Mouse (Mus musculus) layer of hippocampus, postnatal 10 days (tissue): ENCODE measurements around the gene Tbxas1. TPM values are rescaled to one million over a fixed set of nuclear protein-coding genes. Genes with fewer than 3 reads are reported as not detected.

ENCODE experiments used
- DNase-seq, 2 experiments: peaks; one replicate each; pipeline ENCODE4 v3.0.0; 2021; ENCODE audit warnings: low spot score in 2 of 2
- total RNA-seq, 2 experiments: library from RNA; stranded (reverse); gene quantifications; 2 replicates each; pipeline ENCODE4 v1.2.3; 2021

Gene Tbxas1
- total RNA-seq, 2 experiments from 2014 or later = 2.0 to 3.6 TPM

- no peak for DNase-seq
Observed at GRCm38 (mm10) chr6:38892017-38892416, 16.8 kb downstream of the Tbxas1 start.

DNA sequence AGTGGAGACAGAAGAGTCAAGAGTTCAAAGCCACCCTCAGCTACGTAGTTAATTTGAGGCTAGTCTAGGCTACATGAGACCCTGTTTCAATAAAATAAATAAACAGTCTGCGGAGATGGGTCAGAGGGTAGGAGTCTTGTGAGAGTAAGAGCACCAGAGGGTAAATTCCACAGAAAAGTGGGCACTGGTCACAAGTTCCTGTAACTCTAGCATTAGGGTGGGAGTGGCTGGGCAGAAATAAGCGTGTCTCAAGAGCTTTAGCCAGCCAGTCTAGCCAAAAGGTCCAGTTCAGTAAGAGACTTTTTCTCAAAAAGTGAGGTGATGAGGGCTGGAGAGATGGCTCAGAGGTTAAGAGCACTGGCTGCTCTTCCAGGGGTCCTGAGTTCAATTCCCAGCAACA lies 18.4 kb downstream of the Tbxas1 start:
- DNase-seq = no peak

DNA sequence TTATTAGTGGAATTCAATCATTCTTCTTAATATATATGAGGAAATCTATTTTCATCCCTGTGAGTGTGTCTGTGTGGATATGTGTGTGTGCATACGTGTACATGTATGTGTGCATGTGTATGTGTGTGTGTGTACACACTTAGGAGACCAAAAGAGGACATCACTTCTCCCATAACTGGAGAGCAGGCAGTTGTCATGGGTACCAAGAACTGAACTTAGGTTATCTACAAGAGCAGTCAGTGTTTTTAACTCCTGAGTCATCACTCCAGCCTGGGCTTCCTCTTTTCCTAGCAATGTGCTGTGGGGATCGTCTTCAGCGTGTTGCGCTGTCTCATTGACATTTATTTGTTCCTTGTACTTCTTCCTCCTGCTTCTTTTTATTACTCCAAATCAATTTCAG lies 24.9 kb downstream of the Tbxas1 start:
- DNase-seq = no peak

- DNase-seq = no peak
Observed at GRCm38 (mm10) chr6:38900479-38901126, 25.4 kb downstream of the Tbxas1 start.

GRCm38 (mm10) chr6:38901152-38901551 lies 25.9 kb downstream of the Tbxas1 start:
- no peak for DNase-seq

DNA sequence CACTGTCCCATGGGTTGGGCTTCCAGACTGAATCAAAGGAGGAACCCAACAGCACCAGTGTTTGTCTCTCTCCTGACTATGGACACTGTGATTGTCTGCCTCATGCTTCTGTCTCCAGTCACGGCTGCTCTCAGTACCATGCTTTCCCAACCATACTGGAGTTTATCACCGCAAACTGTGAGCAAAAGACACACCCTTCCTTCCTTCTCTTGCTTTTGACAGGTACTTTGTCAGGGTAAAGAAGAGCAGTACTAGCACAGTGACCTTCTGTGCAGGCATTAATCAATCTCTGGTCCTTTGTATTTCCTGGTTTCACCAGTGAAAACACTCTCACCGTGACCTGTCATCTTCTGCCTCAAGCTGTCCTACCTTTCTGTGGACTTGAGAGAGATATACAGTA lies 26.4 kb downstream of the Tbxas1 start:
- no peak for DNase-seq

GRCm38 (mm10) chr6:38902820-38903439 lies 27.7 kb downstream of the Tbxas1 start:
- DNase-seq = no peak

GRCm38 (mm10) chr6:38906005-38906404 lies 30.8 kb downstream of the Tbxas1 start:
- DNase-seq = no peak

DNA sequence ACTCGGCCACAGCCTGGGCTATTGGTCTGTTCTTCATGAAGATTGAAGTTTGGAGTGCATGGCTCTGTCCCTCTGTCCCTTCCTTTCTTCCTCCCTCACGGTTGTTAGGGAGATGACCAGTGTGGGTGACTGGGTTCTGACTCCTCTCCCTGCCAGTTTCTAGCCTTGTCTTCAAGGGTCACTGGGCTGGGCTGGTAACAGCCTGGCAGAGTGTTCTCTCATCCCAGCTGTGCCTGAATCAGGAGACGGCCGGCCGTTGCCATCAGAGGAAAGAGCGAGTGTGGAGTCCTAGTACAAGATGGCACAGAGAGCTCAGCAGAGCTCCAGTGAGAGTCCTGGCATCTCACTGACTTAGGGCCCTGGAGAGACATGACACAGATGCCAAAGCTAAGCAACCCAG lies 33.2 kb downstream of the Tbxas1 start:
- no peak for DNase-seq

DNA sequence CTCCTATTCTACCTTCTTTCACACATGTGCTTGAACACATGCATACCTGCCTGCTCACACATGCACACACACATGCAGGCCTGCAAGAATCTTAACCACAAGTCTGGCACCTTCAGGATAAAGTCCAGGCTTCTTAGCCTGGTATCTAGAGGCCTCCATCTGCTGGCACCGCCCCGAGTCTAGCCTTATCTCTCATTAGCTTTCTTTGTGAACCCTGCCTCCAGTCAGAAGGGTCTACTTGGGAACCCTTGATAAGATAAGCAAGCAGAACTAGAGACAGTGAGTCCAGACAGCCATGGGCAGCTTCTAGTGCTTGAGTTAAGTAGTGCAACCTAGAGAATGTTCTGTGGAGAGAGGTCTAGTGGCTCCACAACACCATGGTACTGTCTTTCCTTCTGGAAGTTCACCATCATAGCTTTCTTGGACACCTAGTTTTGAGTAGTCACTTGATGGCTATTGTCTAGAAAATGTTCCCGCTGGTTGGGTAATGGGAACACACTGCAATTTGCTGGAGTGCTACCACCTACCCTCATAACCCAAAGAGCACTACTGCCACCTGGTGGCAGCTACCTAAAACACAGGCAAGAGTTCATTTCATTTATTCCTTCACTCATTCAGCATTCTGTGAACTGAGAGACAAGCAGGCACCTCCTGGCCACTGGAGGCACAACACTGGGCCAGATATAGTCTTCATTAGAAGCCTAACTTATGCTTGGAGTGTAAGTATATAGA lies 35.8 kb downstream of the Tbxas1 start:
- DNase-seq = peak; percentile 34 to 45

- no peak for DNase-seq
Observed at GRCm38 (mm10) chr6:38912121-38912660, 37.0 kb downstream of the Tbxas1 start.

DNA sequence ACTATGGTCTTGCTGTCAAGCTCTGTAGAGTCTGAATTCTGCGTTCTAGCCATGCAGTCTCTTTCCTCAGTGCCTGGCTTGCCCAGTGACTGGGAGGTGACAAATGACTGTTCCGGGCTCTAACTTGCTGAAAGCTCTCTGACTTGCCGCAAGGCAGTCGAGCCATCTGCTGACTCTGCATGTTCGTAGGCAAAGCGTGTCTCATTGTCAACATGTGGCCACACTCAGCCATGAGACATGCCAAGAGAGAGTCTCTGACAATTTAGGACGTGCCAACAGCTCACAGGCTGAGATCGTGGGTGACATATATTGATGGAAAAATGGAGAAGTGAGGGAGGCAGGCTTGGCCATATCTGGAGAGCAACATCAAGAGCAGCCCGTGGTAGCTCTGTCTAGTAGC lies 37.6 kb downstream of the Tbxas1 start:
- DNase-seq = peak in 1 of 2 experiments; percentile 25

GRCm38 (mm10) chr6:38913386-38914042 lies 38.3 kb downstream of the Tbxas1 start:
- DNase-seq = peak in 1 of 2 experiments; percentile 13

DNA sequence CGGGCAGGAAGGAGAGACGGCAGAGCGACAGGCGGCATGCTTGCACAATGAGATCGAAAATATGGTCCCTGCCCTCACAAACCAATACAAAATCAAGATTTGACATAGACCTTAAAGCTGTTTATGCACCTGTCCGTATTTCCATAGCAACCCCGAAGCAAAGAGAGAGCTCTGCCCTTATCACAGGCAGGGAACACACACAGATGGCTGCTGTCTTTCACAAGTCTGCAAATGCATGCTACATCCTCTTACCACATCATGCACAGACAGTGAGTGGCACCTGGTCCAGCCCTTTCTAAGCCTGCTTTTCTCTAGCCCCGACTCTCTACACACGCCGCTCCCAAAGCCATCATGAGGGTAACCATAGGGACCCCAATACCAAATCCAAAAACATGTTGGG lies 39.0 kb downstream of the Tbxas1 start:
- DNase-seq = peak in 1 of 2 experiments; percentile 13

GRCm38 (mm10) chr6:38915776-38916175 lies 40.6 kb downstream of the Tbxas1 start:
- no peak for DNase-seq

DNA sequence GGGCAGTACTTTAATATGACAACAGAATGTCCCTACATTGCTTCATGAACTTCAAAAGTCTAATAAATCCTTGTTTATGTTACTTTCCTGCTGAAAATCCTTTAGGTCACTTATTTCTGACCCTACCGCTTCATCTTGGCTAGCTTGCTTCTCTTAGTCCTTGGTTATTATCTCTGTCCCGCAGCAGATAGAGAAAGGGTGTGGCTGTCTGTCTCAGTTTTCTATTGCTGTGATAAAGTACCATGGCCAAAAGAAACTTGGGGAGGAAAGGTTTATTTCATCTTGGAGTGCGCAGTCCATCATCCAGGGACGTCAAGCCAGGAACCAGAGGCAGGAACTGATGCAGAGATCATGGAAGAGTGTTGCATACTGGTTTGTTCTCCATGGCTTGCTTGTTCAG lies 41.4 kb downstream of the Tbxas1 start:
- no peak for DNase-seq

- DNase-seq = no peak
Observed at GRCm38 (mm10) chr6:38917415-38917814, 42.2 kb downstream of the Tbxas1 start.

DNA sequence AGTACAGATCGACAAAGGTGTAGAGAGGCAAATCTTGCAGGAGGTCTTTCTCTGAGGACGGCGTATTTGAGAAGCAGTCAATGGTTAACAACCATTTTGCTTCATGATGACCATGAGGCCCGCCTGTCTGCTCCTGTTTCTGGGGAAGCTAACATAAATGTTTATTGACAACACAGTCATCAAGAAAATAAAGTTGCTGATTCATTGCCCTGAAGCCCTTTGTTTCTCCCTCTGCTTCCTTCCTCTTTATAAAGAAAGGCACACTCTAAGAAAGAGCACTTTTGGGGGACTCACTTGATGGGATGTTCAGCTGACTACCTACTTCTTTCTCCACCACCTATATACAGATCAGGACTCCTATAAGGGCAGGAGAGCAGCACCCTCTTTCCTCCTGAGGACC lies 43.5 kb downstream of the Tbxas1 start:
- no peak for DNase-seq

DNA sequence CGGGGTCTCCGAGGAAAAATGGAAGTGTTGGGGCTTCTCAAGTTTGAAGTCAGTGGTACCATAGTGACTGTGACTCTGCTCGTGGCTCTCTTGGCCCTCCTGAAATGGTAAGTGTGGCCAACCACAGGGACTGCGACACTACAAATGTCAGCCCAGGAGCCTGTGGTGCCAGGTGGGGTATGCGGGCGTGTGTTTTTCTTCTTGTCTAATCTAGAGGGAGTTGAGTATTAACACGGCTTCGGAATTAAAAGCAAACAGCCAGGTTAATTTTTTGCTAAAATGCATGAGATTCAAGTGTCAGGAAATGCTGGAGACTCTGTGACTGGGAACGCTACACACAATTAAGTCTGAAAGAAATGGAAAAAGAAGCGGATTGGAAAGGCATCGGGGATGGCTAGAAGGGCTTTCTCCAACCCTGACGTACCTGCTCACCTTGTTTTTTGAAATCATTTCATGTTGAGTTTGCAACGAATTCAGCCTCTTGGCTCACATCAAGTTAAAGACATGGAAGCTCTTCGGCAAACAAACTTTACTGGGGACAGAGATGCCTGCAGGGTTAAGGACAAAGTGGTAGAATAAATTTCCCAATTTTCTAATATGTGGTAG lies 44.0 kb downstream of the Tbxas1 start:
- no peak for DNase-seq

GRCm38 (mm10) chr6:38920141-38920540 lies 44.9 kb downstream of the Tbxas1 start:
- DNase-seq = no peak

DNA sequence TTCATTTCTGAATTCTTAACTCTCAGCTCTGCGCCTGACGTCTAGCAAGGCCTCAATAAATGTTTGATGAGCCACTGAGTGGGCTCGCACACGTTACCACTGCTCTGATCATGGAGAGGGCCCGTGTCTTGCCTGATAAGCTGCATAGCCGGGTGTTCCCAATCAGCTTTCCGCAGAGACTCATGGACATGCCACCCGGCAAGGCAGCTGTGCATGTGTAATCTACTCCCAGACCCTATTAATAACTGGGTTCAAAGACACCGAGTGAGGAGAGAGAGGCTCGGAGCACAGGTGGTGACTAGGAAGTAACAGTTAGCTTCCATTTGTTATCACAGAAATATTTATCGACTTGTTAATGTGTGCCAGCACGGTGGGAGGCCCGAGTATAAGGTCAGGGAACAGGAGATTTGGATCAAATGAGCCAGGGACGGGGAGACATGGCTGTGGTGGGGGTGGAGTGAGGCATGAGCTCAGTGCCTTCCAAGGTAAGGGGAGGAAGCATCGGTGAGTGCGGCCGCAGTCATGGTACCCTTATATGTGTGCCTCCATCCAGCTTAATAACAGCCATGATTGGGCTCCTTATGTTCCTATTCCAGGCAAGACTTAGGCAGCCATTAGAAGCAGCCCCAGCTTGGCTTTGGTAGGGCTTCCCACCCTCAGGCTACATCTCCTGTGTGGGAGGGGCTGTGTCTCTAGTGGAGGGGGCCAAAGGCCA lies 46.0 kb downstream of the Tbxas1 start:
- DNase-seq = no peak
